Mouse (Mus musculus): ENCODE results near the gene Klhl2. TPM values are rescaled to one million over a fixed set of nuclear protein-coding genes. Genes with fewer than 3 reads are reported as not detected.

The Klhl2 gene
- polyA plus RNA-seq, 1 experiment, result 44.9 TPM

- no peak for DNase-seq (ENCODE audit: low read depth)
- no peak for TF ChIP-seq POLR2A (IDR thresholded peaks at IDR 0.05; ENCODE audit: borderline replicate concordance, extremely low read depth, insufficient read depth, insufficient read length, poor library complexity, severe bottlenecking)
- no peak for TF ChIP-seq CTCF (IDR thresholded peaks at IDR 0.05; ENCODE audit: borderline replicate concordance, extremely low read depth, insufficient read depth, insufficient read length)
These were observed 121.7 kb downstream of the Klhl2 start for GRCm38 (mm10) chr8:64728156-64728555.

GRCm38 (mm10) chr8:64726190-64726695 lies 123.6 kb downstream of the Klhl2 start:
- no peak for TF ChIP-seq POLR2A (IDR thresholded peaks at IDR 0.05; ENCODE audit: borderline replicate concordance, extremely low read depth, insufficient read depth, insufficient read length, poor library complexity, severe bottlenecking)
- TF ChIP-seq CTCF (IDR thresholded peaks at IDR 0.05; ENCODE audit: borderline replicate concordance, extremely low read depth, insufficient read depth, insufficient read length), result no peak
- no peak for DNase-seq (ENCODE audit: low read depth)

GRCm38 (mm10) chr8:64723206-64723605 lies 126.6 kb downstream of the Klhl2 start:
- DNase-seq (ENCODE audit: low read depth), result no peak
- TF ChIP-seq POLR2A (IDR thresholded peaks at IDR 0.05; ENCODE audit: borderline replicate concordance, extremely low read depth, insufficient read depth, insufficient read length, poor library complexity, severe bottlenecking), result no peak
- TF ChIP-seq CTCF (IDR thresholded peaks at IDR 0.05; ENCODE audit: borderline replicate concordance, extremely low read depth, insufficient read depth, insufficient read length), result no peak

GRCm38 (mm10) chr8:64717868-64718267 lies 131.9 kb downstream of the Klhl2 start:
- TF ChIP-seq CTCF (IDR thresholded peaks at IDR 0.05; ENCODE audit: borderline replicate concordance, extremely low read depth, insufficient read depth, insufficient read length), result no peak; the same call in 1 of the 2 replicates
- no peak for TF ChIP-seq POLR2A (IDR thresholded peaks at IDR 0.05; ENCODE audit: borderline replicate concordance, extremely low read depth, insufficient read depth, insufficient read length, poor library complexity, severe bottlenecking)

GRCm38 (mm10) chr8:64712499-64712898 lies 137.3 kb downstream of the Klhl2 start:
- DNase-seq (ENCODE audit: low read depth), result no peak
- TF ChIP-seq POLR2A (IDR thresholded peaks at IDR 0.05; ENCODE audit: borderline replicate concordance, extremely low read depth, insufficient read depth, insufficient read length, poor library complexity, severe bottlenecking) (no peak), CTCF (IDR thresholded peaks at IDR 0.05; ENCODE audit: borderline replicate concordance, extremely low read depth, insufficient read depth, insufficient read length) (no peak)

More at GRCm38 (mm10) chr8:64717868-64718267, 131.9 kb downstream of the Klhl2 start:
- DNase-seq (ENCODE audit: low read depth), result no peak

GRCm38 (mm10) chr8:64711544-64711943 lies 138.3 kb downstream of the Klhl2 start:
- no peak for TF ChIP-seq POLR2A (IDR thresholded peaks at IDR 0.05; ENCODE audit: borderline replicate concordance, extremely low read depth, insufficient read depth, insufficient read length, poor library complexity, severe bottlenecking)
- no peak for TF ChIP-seq CTCF (IDR thresholded peaks at IDR 0.05; ENCODE audit: borderline replicate concordance, extremely low read depth, insufficient read depth, insufficient read length)
- DNase-seq (ENCODE audit: low read depth), result no peak

GRCm38 (mm10) chr8:64707481-64707880 lies 142.3 kb downstream of the Klhl2 start:
- no peak for DNase-seq (ENCODE audit: low read depth)
- TF ChIP-seq CTCF (IDR thresholded peaks at IDR 0.05; ENCODE audit: borderline replicate concordance, extremely low read depth, insufficient read depth, insufficient read length) (no peak), POLR2A (IDR thresholded peaks at IDR 0.05; ENCODE audit: borderline replicate concordance, extremely low read depth, insufficient read depth, insufficient read length, poor library complexity, severe bottlenecking) (no peak)

GRCm38 (mm10) chr8:64703191-64703590 lies 146.6 kb downstream of the Klhl2 start:
- TF ChIP-seq POLR2A (IDR thresholded peaks at IDR 0.05; ENCODE audit: borderline replicate concordance, extremely low read depth, insufficient read depth, insufficient read length, poor library complexity, severe bottlenecking) (no peak), CTCF (IDR thresholded peaks at IDR 0.05; ENCODE audit: borderline replicate concordance, extremely low read depth, insufficient read depth, insufficient read length) (no peak)

GRCm38 (mm10) chr8:64692651-64693201 lies 157.1 kb downstream of the Klhl2 start, which contains the start of gene Cpe:
Gene Cpe, minus strand, starts transcription at chr8:64693054.
- TF ChIP-seq CTCF (IDR thresholded peaks at IDR 0.05; ENCODE audit: borderline replicate concordance, extremely low read depth, insufficient read depth, insufficient read length) (peak; percentile 66; the same call in 1 of the 2 replicates), POLR2A (IDR thresholded peaks at IDR 0.05; ENCODE audit: borderline replicate concordance, extremely low read depth, insufficient read depth, insufficient read length, poor library complexity, severe bottlenecking) (peak; percentile 96)
- DNase-seq (ENCODE audit: low read depth), result peak; percentile 95

More at GRCm38 (mm10) chr8:64703191-64703590, 146.6 kb downstream of the Klhl2 start:
- no peak for DNase-seq (ENCODE audit: low read depth)

GRCm38 (mm10) chr8:64691591-64692401 lies 158.0 kb downstream of the Klhl2 start:
- peak; percentile 64 for DNase-seq (ENCODE audit: low read depth)
- no peak for TF ChIP-seq POLR2A (IDR thresholded peaks at IDR 0.05; ENCODE audit: borderline replicate concordance, extremely low read depth, insufficient read depth, insufficient read length, poor library complexity, severe bottlenecking)
- no peak for TF ChIP-seq CTCF (IDR thresholded peaks at IDR 0.05; ENCODE audit: borderline replicate concordance, extremely low read depth, insufficient read depth, insufficient read length)

- peak; percentile 55 for DNase-seq (ENCODE audit: low read depth)
- TF ChIP-seq POLR2A (IDR thresholded peaks at IDR 0.05; ENCODE audit: borderline replicate concordance, extremely low read depth, insufficient read depth, insufficient read length, poor library complexity, severe bottlenecking) (no peak), CTCF (IDR thresholded peaks at IDR 0.05; ENCODE audit: borderline replicate concordance, extremely low read depth, insufficient read depth, insufficient read length) (no peak)
These were observed 159.0 kb downstream of the Klhl2 start for GRCm38 (mm10) chr8:64690845-64691244.

All from brain, embryonic 14.5 days (tissue).